Mouse (Mus musculus): ENCODE data around the gene Stip1. TPM values are rescaled to one million over a fixed set of nuclear protein-coding genes. Genes with fewer than 3 reads are reported as not detected.
A peak's percentile ranks its signal among the peaks of the same experiment; 100 is the strongest.

Stip1 gene
- total and polyA plus RNA-seq, 3 experiments, result 284 to 430 (median 370) TPM

DNA sequence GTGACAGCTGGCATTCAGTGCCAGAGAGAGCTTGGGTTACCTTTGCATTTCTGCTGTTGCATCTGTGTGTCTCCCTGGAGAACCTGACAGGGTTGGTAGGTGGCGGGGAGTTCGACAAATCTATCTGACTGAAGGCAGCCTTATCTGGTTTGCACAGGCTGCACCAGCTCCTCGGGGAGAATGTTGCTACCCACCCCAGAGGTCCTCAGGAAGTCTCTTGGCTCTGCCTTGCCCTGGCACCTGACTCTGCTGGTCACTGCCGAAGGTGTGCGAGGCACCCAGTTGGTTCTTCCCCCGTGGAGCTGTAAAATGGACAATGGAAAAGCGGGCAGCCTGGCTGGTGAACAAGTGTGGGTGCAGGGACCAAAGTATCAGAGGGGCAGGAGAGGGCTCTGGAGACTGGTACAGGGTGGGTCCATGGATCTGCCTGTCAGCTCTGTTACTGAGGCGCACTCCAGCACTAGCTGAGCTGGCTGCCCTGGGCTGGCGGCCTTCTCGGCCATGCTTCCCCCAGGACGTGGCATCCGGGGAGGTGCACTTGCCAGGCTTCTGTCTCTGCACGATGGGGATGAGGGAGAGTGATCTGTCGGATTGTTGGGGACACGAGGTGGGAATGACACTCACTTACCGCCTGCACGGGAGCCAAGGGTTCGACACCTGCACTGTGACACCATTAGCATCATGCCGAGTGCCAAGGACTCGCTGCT, 27.7 kb upstream of the Stip1 start:
- Histone ChIP-seq H3K9me3 (replicated peaks; ENCODE audit: insufficient read depth, low read length) (no peaks in the 10 kb centered on the region), H3K27ac (ENCODE audit: control insufficient read depth, low read depth, low read length) (peak overlapping the region; percentile 55), H3K9ac (ENCODE audit: control insufficient read depth, low read depth, low read length, poor library complexity, severe bottlenecking) (peak overlapping the region; percentile 39), H3K27me3 (ENCODE audit: control insufficient read depth in 1 of 2, insufficient read depth in 2 of 2, low read length in 2 of 2) (no peaks in the 10 kb centered on the region), H3K36me3 (ENCODE audit: control insufficient read depth in 1 of 2, insufficient read depth in 2 of 2, low read length in 2 of 2) (peaks cover 0 to 5% of the 10 kb centered on the region in 2 experiments; a peak in 1 of 4 replicates), H3K4me3 (ENCODE audit: control insufficient read depth in 1 of 2, insufficient read depth in 1 of 2, low read depth in 2 of 2, low read length in 2 of 2) (peak overlapping the region; percentile 27 to 29), H3K79me2 (ENCODE audit: control insufficient read depth, insufficient read depth, low read length, poor library complexity) (no peaks in the 10 kb centered on the region), H3K4me1 (ENCODE audit: control insufficient read depth in 1 of 2, insufficient read depth in 2 of 2, low read length in 2 of 2) (peaks cover 4 to 27% of the 10 kb centered on the region in 2 experiments; a peak in 3 of 4 replicates)
- TF ChIP-seq ETS1 (IDR thresholded peaks at IDR 0.05; ENCODE audit: low read depth, low read length) (peak; percentile 36), POLR2A (IDR thresholded peaks at IDR 0.05; ENCODE audit: control insufficient read depth in 1 of 2, insufficient read depth in 1 of 2, low read depth in 1 of 2, low read length in 2 of 2, poor library complexity in 1 of 2) (no peak; a peak in 1 of 4 replicates), EP300 (IDR thresholded peaks at IDR 0.05; ENCODE audit: low read depth in 1 of 2, low read length in 2 of 2) (peak; percentile 63 to 72), GATA1 (IDR thresholded peaks at IDR 0.05; ENCODE audit: low read depth, low read length) (peak; percentile 81), MAZ (IDR thresholded peaks at IDR 0.05; ENCODE audit: low read depth, low read length) (peak; percentile 75), MXI1 (IDR thresholded peaks at IDR 0.05; ENCODE audit: low read depth, low read length) (peak; percentile 29; the same call in 1 of the 2 replicates), ELF1 (IDR thresholded peaks at IDR 0.05; ENCODE audit: low read depth, low read length) (no peak), POLR2AphosphoS2 (IDR thresholded peaks at IDR 0.05; ENCODE audit: low read length) (peak; percentile 27; the same call in 1 of the 2 replicates), SIN3A (IDR thresholded peaks at IDR 0.05; ENCODE audit: low read length) (peak; percentile 36; the same call in 1 of the 2 replicates), MEF2A (IDR thresholded peaks at IDR 0.05; ENCODE audit: extremely low read depth, insufficient replicate concordance, low read depth, low read length, poor library complexity, severe bottlenecking) (no peak), MAX (IDR thresholded peaks at IDR 0.05; ENCODE audit: low read length) (peak; percentile 13; the same call in 1 of the 2 replicates), TCF12 (IDR thresholded peaks at IDR 0.05; ENCODE audit: low read depth, low read length) (peak; percentile 80), TAL1 (IDR thresholded peaks at IDR 0.05; ENCODE audit: low read length) (peak; percentile 92)
- DNase-seq (ENCODE audit: low read depth, low spot score), result peak; percentile 79

DNA sequence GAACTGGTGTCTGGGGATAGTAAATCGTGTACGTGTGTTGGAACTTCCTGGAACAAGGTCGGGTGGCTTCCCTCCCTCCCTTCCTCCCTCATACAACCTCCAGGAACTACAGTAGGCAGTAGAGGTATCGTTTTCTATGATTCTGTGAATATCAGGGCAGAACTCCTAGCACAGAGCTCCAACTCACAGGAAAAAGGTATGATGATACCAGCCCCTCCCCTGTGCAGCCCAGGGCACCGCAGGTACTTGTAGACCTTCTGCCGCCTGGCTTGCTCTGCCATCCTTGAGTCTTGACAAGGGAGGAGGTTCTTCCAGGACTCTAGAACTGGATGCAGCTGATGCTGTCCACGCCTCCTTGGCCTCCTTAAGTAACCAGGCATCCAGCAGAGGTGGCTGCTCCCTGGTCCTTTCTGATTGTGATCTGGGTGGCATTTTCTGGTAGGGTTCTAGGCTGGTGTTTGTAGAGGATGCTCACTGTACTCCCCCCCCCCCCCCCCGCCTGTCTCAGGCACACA, 27.1 kb upstream of the Stip1 start:
- Histone ChIP-seq H3K27me3 (ENCODE audit: control insufficient read depth in 1 of 2, insufficient read depth in 2 of 2, low read length in 2 of 2) (no peaks in the 10 kb centered on the region), H3K9me3 (replicated peaks; ENCODE audit: insufficient read depth, low read length) (no peaks in the 10 kb centered on the region), H3K4me3 (ENCODE audit: control insufficient read depth in 1 of 2, insufficient read depth in 1 of 2, low read depth in 2 of 2, low read length in 2 of 2) (peak overlapping the region; percentile 27 to 45), H3K27ac (ENCODE audit: control insufficient read depth, low read depth, low read length) (peak overlapping the region; percentile 55), H3K36me3 (ENCODE audit: control insufficient read depth in 1 of 2, insufficient read depth in 2 of 2, low read length in 2 of 2) (peaks cover 0 to 5% of the 10 kb centered on the region in 2 experiments; a peak in 1 of 4 replicates), H3K4me1 (ENCODE audit: control insufficient read depth in 1 of 2, insufficient read depth in 2 of 2, low read length in 2 of 2) (peaks cover 4 to 27% of the 10 kb centered on the region in 2 experiments; a peak in 3 of 4 replicates), H3K9ac (ENCODE audit: control insufficient read depth, low read depth, low read length, poor library complexity, severe bottlenecking) (peak overlapping the region; percentile 52), H3K79me2 (ENCODE audit: control insufficient read depth, insufficient read depth, low read length, poor library complexity) (no peaks in the 10 kb centered on the region)
- peak; percentile 67 for DNase-seq (ENCODE audit: low read depth, low spot score)
- TF ChIP-seq CTCF (IDR thresholded peaks at IDR 0.05 in 2 of 3, conservative IDR thresholded peaks at IDR 0.05 in 1 of 3; ENCODE audit: control insufficient read depth in 1 of 3, insufficient read depth in 1 of 3, low read depth in 2 of 3, low read length in 3 of 3, poor library complexity in 1 of 3, severe bottlenecking in 1 of 3) (no peak), TCF12 (IDR thresholded peaks at IDR 0.05; ENCODE audit: low read depth, low read length) (no peak), JUND (IDR thresholded peaks at IDR 0.05; ENCODE audit: low read depth, low read length) (no peak), RCOR1 (IDR thresholded peaks at IDR 0.05; ENCODE audit: low read depth, low read length) (no peak), TBP (IDR thresholded peaks at IDR 0.05; ENCODE audit: low read depth, low read length) (no peak), POLR2AphosphoS2 (IDR thresholded peaks at IDR 0.05; ENCODE audit: low read length) (no peak; the same call in 1 of the 2 replicates), USF2 (IDR thresholded peaks at IDR 0.05; ENCODE audit: borderline replicate concordance in 1 of 2, insufficient read depth in 1 of 2, low read depth in 1 of 2, low read length in 2 of 2) (no peak), MAZ (IDR thresholded peaks at IDR 0.05; ENCODE audit: low read depth, low read length) (peak; percentile 20; the same call in 1 of the 2 replicates), GATA1 (IDR thresholded peaks at IDR 0.05; ENCODE audit: low read depth, low read length) (no peak), MAX (IDR thresholded peaks at IDR 0.05; ENCODE audit: low read length) (no peak), POLR2AphosphoS5 (IDR thresholded peaks at IDR 0.05; ENCODE audit: borderline replicate concordance, low read depth, low read length) (no peak), MYC (IDR thresholded peaks at IDR 0.05; ENCODE audit: low read depth, low read length) (no peak; the same call in 1 of the 2 replicates), ZKSCAN1 (IDR thresholded peaks at IDR 0.05; ENCODE audit: low read depth, low read length) (no peak), BHLHE40 (IDR thresholded peaks at IDR 0.05; ENCODE audit: borderline replicate concordance, low read depth, low read length) (no peak), MAFK (IDR thresholded peaks at IDR 0.05; ENCODE audit: borderline replicate concordance, low read depth, low read length) (no peak), EP300 (IDR thresholded peaks at IDR 0.05; ENCODE audit: low read depth in 1 of 2, low read length in 2 of 2) (0 out of 4 replicates have a peak, but pooled peaks of 1 of the 2 experiments have one; percentile 22), CHD1 (IDR thresholded peaks at IDR 0.05; ENCODE audit: low read depth, low read length) (no peak), SIN3A (IDR thresholded peaks at IDR 0.05; ENCODE audit: low read length) (peak; percentile 43; the same call in 1 of the 2 replicates), MEF2A (IDR thresholded peaks at IDR 0.05; ENCODE audit: extremely low read depth, insufficient replicate concordance, low read depth, low read length, poor library complexity, severe bottlenecking) (no peak), MYB (IDR thresholded peaks at IDR 0.05; ENCODE audit: low read depth, low read length) (no peak), ELF1 (IDR thresholded peaks at IDR 0.05; ENCODE audit: low read depth, low read length) (no peak), NELFE (IDR thresholded peaks at IDR 0.05; ENCODE audit: low read depth, low read length) (no peak; the same call in 1 of the 2 replicates), USF1 (IDR thresholded peaks at IDR 0.05; ENCODE audit: low read depth, low read length) (no peak)
